Mouse (Mus musculus) mature B cell (primary cell): ENCODE measurements around the gene Gdf9.

Experiments
- in situ Hi-C: fragments of 300-500 bp; cut with MboI; formaldehyde crosslinking; loops from 2 replicates; pipeline ENCODE4 v1.14.3; 2019

The Gdf9 gene

DNA sequence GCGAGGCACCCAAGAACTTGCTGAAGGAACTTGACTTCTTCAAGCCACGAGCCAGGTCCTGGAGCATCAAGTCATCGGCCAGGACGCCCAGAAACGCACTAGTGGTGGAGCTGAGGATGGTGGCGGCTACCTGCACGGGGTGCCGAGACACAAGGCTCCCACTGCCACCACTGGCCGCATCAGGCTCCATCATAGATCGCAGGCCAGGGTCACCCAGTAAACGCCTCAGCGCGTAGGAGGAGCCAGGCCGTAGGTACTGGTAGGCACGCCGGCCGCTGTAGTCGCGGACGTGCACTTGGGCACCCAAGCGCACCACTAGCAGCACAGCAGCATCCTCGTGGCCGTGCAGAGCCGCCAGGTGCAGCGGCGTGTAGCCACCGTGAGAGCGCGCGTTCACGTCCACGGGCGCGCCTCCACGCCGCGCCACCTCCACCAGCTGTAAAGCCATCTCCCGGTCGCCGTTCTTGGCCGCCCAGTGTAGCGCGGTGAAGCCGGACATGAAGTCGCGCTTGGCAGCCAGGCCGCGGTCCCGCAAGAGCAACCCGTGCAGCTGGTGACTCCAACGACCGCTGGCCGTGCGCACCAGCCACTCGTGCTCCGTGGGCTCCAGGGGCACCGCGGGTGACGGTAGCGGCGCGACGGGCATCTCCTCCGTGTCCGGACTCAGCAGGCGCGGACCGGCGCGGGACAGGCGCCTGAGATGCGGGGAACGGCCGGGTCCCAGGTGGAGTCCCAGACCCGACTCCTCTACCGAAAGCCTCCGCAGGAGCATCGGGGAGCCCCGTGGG is 47.8 kb downstream of the Gdf9 start:
- in situ Hi-C loops = no loop called here

DNA sequence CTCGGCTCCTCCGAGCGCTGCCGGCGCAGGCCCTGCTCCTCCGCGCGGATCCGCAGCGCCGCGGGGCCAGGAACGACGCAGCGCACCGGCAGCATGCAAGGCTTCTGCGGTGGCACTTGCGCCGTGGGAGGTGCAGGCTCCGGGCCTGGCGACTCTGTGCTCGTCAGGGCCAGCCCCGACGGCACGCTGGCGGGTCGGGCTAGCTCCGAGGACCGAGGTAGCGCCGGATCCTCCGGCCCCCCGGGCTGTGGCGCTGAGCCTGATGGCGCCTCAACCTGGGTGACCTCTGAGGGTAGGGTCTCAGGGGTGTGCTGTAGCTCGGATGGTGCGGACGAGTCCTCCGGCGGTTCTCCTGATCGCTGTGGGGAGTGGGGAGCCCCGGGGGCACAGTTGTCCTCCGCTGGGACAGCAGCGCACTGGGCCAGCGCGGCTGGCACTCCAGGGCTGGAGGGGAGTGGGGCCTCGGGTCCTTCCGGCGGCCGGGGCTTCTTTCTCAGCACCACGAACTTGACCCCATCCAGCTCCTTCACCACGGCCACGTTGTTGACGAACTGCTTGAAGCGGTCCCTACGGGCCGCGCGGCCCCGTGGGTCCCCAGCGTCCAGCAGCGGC is 48.5 kb downstream of the Gdf9 start:
- in situ Hi-C loops = no loop called here

DNA sequence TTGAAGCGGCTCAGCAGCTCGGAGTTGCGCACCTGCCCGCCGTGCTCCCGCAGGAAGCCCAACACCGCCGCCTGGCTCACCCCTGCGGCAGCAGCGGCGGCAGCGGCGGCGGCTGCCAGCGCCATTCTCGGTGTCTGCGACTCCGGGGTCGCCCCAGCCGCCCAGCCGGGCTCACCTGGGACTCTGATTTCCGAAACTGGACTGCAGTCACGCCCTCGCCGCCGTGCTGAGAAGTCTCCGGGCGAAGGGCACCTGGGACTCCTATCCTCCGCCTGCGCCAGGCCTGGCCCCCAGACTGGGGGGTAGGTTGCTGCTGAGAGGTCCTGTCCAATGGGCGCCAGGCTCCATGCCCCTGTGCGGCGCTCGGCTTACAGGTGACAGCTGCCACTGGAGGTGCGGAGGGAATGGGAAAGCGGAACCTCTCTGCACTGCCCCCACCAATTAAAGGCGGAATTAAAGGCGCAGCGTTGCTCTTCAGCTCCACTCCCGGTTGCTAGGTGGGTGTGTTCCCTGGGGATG is 49.0 kb downstream of the Gdf9 start, which contains the start of the genes Gm9945 and Sowaha:
Gm9945 (plus strand) TSS at position 384 of the 519 bp plus-strand sequence.
Sowaha (minus strand) TSS at position 492 of the 519 bp plus-strand sequence.
- in situ Hi-C loops = no loop called here

DNA sequence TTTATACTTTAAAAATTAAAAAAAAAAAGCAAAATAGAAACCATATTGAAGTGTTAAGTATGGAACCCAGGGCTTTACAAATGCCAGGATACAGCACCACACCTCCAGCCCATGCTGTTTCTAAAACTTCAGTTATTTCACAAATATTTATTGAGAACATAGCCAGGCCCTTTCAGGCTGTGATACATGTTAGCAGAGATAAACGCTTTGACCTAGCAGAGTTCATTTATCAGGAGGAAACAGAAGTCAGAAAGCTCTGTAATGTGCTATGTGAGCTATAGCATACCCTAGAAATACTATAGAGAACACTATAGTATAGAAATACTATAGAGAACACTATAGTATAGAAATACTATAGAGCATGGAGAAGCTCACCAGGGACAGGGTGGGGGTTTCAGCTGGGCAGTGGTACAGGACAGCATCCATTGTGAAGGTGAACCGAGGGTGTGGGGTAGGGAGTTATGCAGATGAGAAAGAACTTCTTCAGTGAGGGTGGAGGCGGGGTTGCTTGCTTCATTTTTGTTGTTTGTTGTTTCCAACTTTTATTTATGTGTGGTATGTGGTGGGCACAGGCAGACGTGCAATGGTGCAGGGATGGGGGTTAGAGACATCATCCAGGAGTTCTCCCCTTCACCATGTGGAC is 50.4 kb downstream of the Gdf9 start:
- in situ Hi-C loops = no loop called here

DNA sequence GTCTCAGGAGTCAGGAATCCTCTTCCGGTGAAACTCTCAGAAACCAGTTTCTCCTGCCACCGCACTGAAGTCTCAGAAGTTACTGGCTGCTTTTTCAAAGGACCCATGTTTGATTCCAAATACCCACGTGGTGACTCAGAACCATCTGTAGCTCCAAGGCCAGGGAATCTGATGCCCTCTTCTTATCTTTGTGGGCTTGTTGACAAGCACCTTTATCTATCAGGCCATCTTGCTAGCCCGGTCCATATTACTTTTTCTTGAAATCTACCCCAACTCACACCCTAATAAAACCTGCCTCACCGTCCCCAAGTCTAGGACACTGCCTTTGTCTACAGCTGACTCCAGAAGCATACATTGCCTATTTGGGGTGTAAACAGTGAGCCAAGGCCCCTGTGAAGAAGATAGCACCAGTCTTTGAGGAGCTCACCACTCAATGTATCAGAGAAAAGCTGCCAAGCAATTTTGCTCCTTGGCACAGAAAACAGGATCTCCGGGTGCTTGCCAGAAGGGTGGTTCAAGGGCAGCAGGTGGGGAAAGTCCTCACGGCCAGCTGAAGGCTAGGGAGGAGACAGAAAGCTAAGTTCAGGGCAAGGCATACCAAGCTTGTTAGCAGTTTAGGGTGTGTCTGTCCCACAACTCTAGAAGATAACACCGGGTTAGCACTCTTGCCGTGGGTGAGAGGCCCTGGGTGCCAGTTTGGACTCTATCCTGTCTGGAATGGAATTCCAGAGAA is 52.5 kb downstream of the Gdf9 start:
- in situ Hi-C loops = no loop called here

DNA sequence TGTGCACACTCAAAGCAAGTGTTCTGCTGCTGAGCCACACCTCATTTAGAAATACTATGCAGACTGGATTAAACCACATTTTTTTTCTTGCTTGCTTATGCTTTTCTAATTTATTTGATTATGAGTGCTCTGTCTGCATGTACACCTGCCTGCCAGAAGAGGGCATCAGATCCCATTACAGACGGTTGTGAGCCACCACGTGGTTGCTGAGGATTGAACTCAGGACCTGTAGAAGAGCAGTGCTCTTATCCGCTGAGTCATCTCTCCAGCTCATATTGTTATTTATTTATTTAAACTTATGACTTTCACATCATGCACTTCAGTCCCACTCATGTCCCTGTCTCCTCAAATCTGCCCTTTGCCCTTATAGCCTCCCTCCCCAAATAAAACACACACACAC is 54.9 kb downstream of the Gdf9 start:
- in situ Hi-C loops = no loop called here

DNA sequence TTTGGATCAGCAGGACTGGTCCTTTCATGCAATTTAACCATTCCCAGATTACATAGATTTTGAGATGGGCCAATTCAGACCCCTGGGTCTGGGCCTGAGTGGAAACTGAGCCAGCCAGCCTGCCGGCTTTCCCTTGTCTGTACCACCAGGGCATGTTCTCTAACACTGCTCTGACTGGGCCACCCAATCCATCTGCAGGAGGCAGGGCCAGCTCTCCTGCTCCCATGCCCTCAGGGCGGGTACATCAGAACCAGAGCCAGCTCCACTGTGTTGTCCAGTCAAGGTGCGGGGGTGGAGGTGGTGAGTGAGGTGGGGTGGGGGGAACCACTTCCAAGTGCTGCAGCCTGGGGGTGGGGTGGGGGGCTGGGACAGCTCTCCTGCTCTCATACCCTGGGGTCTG is 55.5 kb downstream of the Gdf9 start:
- in situ Hi-C loops = no loop called here

DNA sequence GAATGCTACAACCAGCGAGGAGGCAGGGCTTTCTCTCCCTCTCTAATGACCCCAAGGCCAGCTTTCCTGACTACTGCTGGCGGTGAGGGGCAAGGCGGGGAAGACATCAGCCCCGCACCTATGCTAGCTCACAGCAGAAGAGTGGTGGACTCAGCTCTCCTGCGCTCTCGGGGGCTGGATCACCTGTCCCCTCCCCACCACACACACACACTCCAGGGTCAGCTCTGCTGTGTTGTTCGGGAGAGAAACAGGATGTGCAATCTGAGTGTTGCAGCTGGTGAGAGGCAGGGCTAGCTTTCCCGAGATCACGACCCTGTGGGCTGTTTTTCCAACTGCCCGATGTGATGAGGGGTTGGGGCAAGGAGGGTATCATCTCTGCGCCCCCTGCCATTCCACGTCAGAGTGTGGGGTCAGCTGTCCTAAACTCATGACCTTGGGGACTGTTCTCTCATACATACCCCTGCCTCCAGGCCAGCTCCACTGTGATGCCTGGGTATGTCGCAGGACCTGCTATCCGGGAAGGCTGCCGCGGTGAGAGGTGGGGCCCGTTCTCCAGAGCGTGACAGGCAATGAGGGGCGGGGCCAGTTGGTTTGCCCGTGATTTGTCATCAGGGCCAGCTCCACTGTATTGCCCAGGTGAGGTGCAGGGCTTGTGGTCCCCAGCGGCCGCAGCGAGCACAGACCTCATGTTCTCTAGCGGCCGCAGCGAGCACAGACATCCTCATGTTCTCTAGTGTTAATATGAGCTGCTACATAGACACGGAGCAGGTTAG is 56.2 kb downstream of the Gdf9 start:
- in situ Hi-C loops = no loop called here
